Mouse (Mus musculus) midbrain, postnatal 0 days (tissue): ENCODE measurements around the gene Syde2. TPM values are rescaled to one million over a fixed set of nuclear protein-coding genes. Genes with fewer than 3 reads are reported as not detected.

Experiments used
- ATAC-seq: fragments of 200-750 bp; cut with Nextera tagmentation; 2 replicates; pipeline ENCODE4 v1.8.0; 2017; ENCODE audit warnings: moderate number of reproducible peaks, mild to moderate bottlenecking, moderate TSS enrichment, moderate library complexity; ENCODE audit not compliant: low FRiP score
- DNase-seq: peaks from one replicate; pipeline ENCODE4 v3.0.0-alpha.2; 2015; ENCODE audit warnings: low spot score
- H3K27ac ChIP-seq: fragments of 300-500 bp; sonication (generic); 2 replicates; pipeline ENCODE4 v1.5.1; 2014; ENCODE audit warnings: low read depth, mild to moderate bottlenecking, low read length, mixed read lengths
- H3K27me3 ChIP-seq: fragments of 300-500 bp; sonication (generic); 2 replicates; pipeline ENCODE4 v1.6.1; 2014; ENCODE audit warnings: low read length, control low read depth, mixed read lengths; ENCODE audit not compliant: insufficient read depth
- H3K36me3 ChIP-seq: fragments of 300-500 bp; sonication (generic); 2 replicates; pipeline ENCODE4 v1.6.1; 2014; ENCODE audit warnings: low read length, control low read depth, mixed read lengths; ENCODE audit not compliant: insufficient read depth
- H3K4me1 ChIP-seq: fragments of 300-500 bp; sonication (generic); 2 replicates; pipeline ENCODE4 v1.6.1; 2014; ENCODE audit warnings: mild to moderate bottlenecking, control low read depth, antibody characterized with exemption, low read length, mixed read lengths; ENCODE audit not compliant: insufficient read depth
- H3K4me2 ChIP-seq: fragments of 300-500 bp; sonication (generic); 2 replicates; pipeline ENCODE4 v1.6.1; 2014; ENCODE audit warnings: low read depth, mild to moderate bottlenecking, low read length, mixed read lengths; ENCODE audit not compliant: poor library complexity, severe bottlenecking
- H3K4me3 ChIP-seq: fragments of 300-500 bp; sonication (generic); 2 replicates; pipeline ENCODE4 v1.5.1; 2014; ENCODE audit warnings: low read depth, mild to moderate bottlenecking, low read length, moderate library complexity
- H3K9ac ChIP-seq: fragments of 300-500 bp; sonication (generic); replicated peaks from 2 replicates; pipeline ENCODE4 v1.6.1; 2014; ENCODE audit warnings: mild to moderate bottlenecking, low read length, moderate library complexity, mixed read lengths; ENCODE audit not compliant: poor library complexity, severe bottlenecking
- H3K9me3 ChIP-seq: fragments of 300-500 bp; sonication (generic); 2 replicates; pipeline ENCODE4 v1.6.1; 2016; ENCODE audit warnings: low read length, control low read depth
- CTCF ChIP-seq: IDR thresholded peaks from 2 replicates; pipeline ENCODE4 v1.5.1; 2016; ENCODE audit warnings: antibody characterized with exemption, mild to moderate bottlenecking
- WGBS: fragments of 180-500 bp; shearing (Covaris S2); extraction: QIAGEN DNeasy Blood & Tissue Kit; methylation state at CpG from one replicate; pipeline ENCODE4 v1.1.7; 2014; 5-methylcytosine and 5-hydroxymethylcytosine counted together
- polyA plus RNA-seq: library from polyadenylated mRNA; unstranded; fragments of >200 nt; fragmentation: Nextera tagmentation; extraction: Ambion mirVana; gene quantifications from 2 replicates; pipeline ENCODE4 v1.2.1, GENCODE M21; 2015
- total RNA-seq: library from RNA; depleted of rRNA; stranded (reverse); fragments of >200 nt; gene quantifications from 2 replicates; pipeline ENCODE4 v1.2.3, GENCODE M21; 2014

The Syde2 gene
- total and polyA plus RNA-seq, 2 experiments from 2014 or later, result 0.32 to 4.2 TPM

DNA sequence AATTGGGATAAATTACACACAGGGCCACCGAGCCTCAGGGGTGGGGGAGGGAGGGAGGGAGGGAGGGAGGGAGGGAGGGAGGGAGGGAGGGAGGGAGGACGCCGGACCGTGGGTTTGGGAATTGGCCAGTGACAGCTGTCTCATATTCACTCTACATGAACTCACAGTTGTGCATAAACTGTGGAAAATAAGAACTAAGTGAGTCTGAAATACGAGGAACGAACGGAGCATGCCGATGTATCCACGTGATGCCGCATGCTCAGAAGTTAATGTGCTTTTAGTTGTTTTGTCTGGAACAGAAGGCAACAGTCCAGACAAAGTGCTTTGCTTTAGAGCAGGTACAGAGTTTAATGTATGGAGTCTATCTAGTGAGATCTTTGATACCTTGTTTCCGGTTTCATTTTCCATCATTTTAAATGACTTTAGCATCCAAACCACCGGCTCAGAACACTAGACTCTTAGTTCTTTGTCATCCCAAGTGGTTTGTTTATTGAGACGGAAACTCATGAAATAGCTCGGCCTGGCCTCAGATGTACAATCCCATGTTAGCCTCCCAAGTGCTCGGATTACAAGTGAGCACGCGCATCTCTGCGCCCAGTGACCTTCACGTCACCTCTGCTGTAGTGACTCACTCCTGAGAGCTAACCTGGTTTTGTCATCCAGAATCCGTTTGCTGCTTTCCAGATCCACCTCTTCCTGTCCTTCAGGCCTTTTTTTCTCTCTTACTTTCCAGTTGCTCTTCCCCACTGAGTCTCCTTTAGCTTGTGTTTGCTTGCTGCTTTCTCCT lies 22.4 kb downstream of the Syde2 start:
- DNase-seq (no peak), ATAC-seq (no peak)
- Histone ChIP-seq H3K9ac (no peak overlapping the region), H3K4me1 (no peaks in the 10 kb centered on the region), H3K36me3 (no peaks in the 10 kb centered on the region), H3K27me3 (no peaks in the 10 kb centered on the region), H3K27ac (no peak overlapping the region), H3K4me3 (no peak overlapping the region), H3K9me3 (no peaks in the 10 kb centered on the region), H3K4me2 (no peak overlapping the region)
- WGBS, result 73% methylated on average over 19 of the region's 20 CpGs
- TF ChIP-seq CTCF, result no peak

DNA sequence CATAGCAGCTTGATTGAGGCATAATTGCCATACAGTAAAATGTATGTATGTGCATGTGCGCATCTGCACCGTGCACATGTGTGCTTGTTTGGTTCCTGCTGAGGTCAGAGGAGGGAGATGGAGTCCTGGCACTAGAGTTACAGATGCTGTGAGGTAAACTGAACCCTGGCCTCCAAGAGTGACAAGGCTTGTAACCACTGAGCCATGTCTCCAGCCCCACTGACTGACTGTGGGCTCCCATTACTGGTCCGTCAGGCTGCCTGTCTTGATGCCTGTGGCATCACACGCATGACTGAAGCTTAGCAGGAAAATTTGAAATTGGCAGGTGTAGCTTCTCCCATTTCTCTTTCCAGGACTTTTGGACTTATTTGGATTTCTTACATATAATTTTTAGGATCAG lies 23.1 kb downstream of the Syde2 start:
- H3K4me2 ChIP-seq, result no peak overlapping the region
- H3K9me3 ChIP-seq, result no peaks in the 10 kb centered on the region
- no peak overlapping the region for H3K4me3 ChIP-seq
- H3K9ac ChIP-seq, result no peak overlapping the region
- no peaks in the 10 kb centered on the region for H3K36me3 ChIP-seq
- no peak for ATAC-seq
- TF ChIP-seq CTCF, result no peak
- no peaks in the 10 kb centered on the region for H3K27me3 ChIP-seq
- no peak for DNase-seq
- no peaks in the 10 kb centered on the region for H3K4me1 ChIP-seq
- no peak overlapping the region for H3K27ac ChIP-seq
- 83% methylated on average over 4 of the region's 4 CpGs for WGBS

DNA sequence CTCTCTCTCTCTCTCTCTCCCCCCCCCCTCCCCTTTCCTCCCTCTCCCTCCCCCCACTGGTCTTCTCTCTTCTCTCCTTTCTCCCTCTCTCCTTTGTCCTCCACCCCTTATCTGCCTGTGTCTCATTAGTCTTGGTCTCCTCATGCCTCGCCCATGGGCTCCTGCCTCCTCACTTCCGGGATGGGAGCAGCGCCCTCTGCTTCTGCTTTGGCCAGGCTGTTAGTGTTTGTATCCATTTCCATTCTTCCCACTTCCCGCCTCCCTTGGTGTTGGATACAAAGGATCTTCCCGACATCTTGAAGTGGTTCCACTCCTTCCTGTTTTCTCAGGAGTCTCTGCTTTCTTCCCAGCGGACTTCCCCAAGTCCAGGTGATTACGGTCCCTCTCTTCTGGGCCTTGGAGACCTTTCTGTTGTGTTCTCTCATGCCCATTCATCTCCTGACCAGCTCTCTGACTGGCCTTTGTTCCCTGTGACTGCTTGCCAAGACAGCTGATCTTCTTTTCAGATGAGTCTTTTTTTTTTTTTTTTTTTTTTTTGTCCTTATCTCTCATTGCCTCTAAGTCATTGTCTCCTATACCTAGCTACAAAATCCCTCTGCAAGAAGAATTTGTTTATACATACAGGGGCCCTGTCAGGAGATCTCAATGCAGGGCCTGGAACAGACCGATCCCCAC lies 24.0 kb downstream of the Syde2 start:
- ATAC-seq (no peak), DNase-seq (no peak)
- Histone ChIP-seq H3K4me2 (no peak overlapping the region), H3K9ac (no peak overlapping the region), H3K9me3 (no peaks in the 10 kb centered on the region), H3K4me1 (no peaks in the 10 kb centered on the region), H3K4me3 (no peak overlapping the region), H3K27ac (no peak overlapping the region), H3K36me3 (no peaks in the 10 kb centered on the region), H3K27me3 (no peaks in the 10 kb centered on the region)
- no peak for TF ChIP-seq CTCF
- 65% methylated on average over 8 of the region's 8 CpGs for WGBS

DNA sequence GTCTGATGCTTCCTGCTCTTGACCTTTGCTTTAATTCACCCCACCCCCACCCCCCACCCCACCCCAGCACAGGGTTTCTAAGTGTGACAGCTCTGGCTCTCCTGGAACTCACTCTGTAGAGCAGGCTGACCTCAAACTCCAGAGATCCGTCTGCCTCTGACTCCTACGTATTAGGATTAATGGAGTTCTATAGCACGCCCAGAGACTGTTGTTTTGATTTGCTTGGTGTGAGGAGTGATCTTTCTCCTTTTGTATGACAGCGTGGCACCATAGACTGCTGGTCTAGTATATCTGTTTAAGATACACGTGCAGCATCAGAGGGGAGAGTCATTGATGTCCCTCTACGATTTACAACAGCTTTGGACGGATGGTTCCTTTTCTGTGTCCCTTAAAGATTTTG lies 25.8 kb downstream of the Syde2 start:
- Histone ChIP-seq H3K4me3 (no peak overlapping the region), H3K27me3 (no peaks in the 10 kb centered on the region), H3K9ac (no peak overlapping the region), H3K36me3 (no peaks in the 10 kb centered on the region), H3K4me2 (no peak overlapping the region), H3K27ac (no peak overlapping the region), H3K9me3 (no peaks in the 10 kb centered on the region), H3K4me1 (no peaks in the 10 kb centered on the region)
- DNase-seq (no peak), ATAC-seq (no peak)
- 94% methylated on average over 7 of the region's 7 CpGs for WGBS
- TF ChIP-seq CTCF, result no peak

DNA sequence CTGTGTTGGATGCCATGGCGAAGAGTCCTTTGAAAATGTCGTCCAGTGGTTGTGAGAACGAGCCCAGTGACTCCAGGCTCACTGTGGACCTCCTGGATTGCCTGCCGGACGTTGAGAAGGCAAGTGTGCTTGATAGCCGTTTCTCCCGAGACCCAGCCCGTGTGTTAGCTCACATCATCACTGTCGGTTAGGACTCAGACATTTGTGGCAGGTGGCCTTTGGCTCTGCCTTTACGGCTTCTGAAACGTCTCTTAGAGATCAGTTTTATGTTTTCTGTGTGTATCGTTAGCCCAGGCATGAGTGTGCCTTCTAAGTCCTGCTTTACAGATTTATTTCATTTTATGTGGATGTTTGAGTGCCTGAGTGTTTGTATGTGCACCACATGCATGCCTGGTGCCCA lies 26.7 kb downstream of the Syde2 start:
- no peak overlapping the region for H3K4me3 ChIP-seq
- no peak for TF ChIP-seq CTCF
- H3K9ac ChIP-seq, result no peak overlapping the region
- no peak overlapping the region for H3K27ac ChIP-seq
- no peak for DNase-seq
- ATAC-seq, result no peak
- no peaks in the 10 kb centered on the region for H3K4me1 ChIP-seq
- 95% methylated on average over 12 of the region's 12 CpGs for WGBS
- H3K4me2 ChIP-seq, result no peak overlapping the region
- H3K36me3 ChIP-seq, result no peaks in the 10 kb centered on the region
- H3K9me3 ChIP-seq, result no peaks in the 10 kb centered on the region
- H3K27me3 ChIP-seq, result no peaks in the 10 kb centered on the region

DNA sequence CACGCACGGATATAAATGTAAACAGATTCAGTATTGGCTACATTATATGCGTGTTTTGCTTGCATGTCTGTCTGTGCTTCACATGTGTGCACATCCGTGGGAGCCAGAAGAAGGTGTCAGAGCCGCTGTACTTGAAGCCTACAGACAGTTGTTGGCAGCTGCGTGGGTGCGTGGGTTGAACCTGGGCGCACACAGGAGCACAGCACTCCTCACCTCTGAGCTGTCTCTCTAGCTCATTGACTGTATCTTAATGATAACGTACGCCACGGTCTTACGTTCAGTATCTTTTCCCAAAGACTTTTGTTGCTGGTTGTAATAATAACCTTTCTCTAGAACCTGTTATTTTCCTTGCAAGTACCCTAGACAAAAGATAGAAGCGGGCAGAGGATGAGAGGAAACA lies 29.3 kb downstream of the Syde2 start:
- H3K4me2 ChIP-seq, result no peak overlapping the region
- TF ChIP-seq CTCF, result no peak
- ATAC-seq, result no peak
- no peak overlapping the region for H3K4me3 ChIP-seq
- DNase-seq, result no peak
- no peaks in the 10 kb centered on the region for H3K4me1 ChIP-seq
- H3K9me3 ChIP-seq, result no peaks in the 10 kb centered on the region
- H3K9ac ChIP-seq, result no peak overlapping the region
- 91% methylated on average over 13 of the region's 13 CpGs for WGBS
- no peaks in the 10 kb centered on the region for H3K27me3 ChIP-seq
- no peaks in the 10 kb centered on the region for H3K36me3 ChIP-seq
- H3K27ac ChIP-seq, result no peak overlapping the region
